Mouse (Mus musculus) hindbrain, embryonic 15.5 days (tissue): ENCODE measurements around the gene Pld4. TPM values are rescaled to one million over a fixed set of nuclear protein-coding genes. Genes with fewer than 3 reads are reported as not detected.

Experiments used
- ATAC-seq: fragments of 200-750 bp; cut with Nextera tagmentation; 2 replicates; pipeline ENCODE4 v1.8.0; 2017; ENCODE audit warnings: low read depth, moderate number of reproducible peaks, moderate TSS enrichment; ENCODE audit not compliant: low FRiP score
- H3K27ac ChIP-seq: fragments of 300-500 bp; sonication (generic); replicated peaks from 2 replicates; pipeline ENCODE4 v1.5.1; 2015; ENCODE audit warnings: mild to moderate bottlenecking, inconsistent platforms
- H3K27me3 ChIP-seq: fragments of 300-500 bp; sonication (generic); 2 replicates; pipeline ENCODE4 v1.6.1; 2015; ENCODE audit warnings: control low read depth, inconsistent platforms
- H3K36me3 ChIP-seq: fragments of 300-500 bp; sonication (generic); 2 replicates; pipeline ENCODE4 v1.6.1; 2015; ENCODE audit warnings: control low read depth, inconsistent platforms
- H3K4me1 ChIP-seq: fragments of 300-500 bp; sonication (generic); replicated peaks from 2 replicates; pipeline ENCODE4 v1.6.1; 2015; ENCODE audit warnings: control low read depth, inconsistent platforms
- H3K4me2 ChIP-seq: fragments of 300-500 bp; sonication (generic); 2 replicates; pipeline ENCODE4 v1.6.1; 2015; ENCODE audit warnings: moderate library complexity, mild to moderate bottlenecking, inconsistent platforms
- H3K4me3 ChIP-seq: fragments of 300-500 bp; sonication (generic); 2 replicates; pipeline ENCODE4 v1.5.1; 2015; ENCODE audit warnings: mild to moderate bottlenecking, inconsistent platforms
- H3K9ac ChIP-seq: fragments of 300-500 bp; sonication (generic); 2 replicates; pipeline ENCODE4 v1.6.1; 2015; ENCODE audit warnings: inconsistent platforms
- H3K9me3 ChIP-seq: fragments of 300-500 bp; sonication (generic); 2 replicates; pipeline ENCODE4 v1.6.1; 2016; ENCODE audit warnings: control low read depth, inconsistent platforms
- WGBS: fragments of 180-500 bp; shearing (Covaris S2); methylation state at CpG from one replicate; pipeline ENCODE4 v1.1.7; 2015; 5-methylcytosine and 5-hydroxymethylcytosine counted together
- polyA plus RNA-seq: library from polyadenylated mRNA; unstranded; fragments of >200 nt; fragmentation: Nextera tagmentation; extraction: Ambion mirVana; gene quantifications from 2 replicates; pipeline ENCODE4 v1.2.1, GENCODE M21; 2015

Pld4 gene
- polyA plus RNA-seq, 1 experiment from 2014 or later: 6.3 TPM

DNA sequence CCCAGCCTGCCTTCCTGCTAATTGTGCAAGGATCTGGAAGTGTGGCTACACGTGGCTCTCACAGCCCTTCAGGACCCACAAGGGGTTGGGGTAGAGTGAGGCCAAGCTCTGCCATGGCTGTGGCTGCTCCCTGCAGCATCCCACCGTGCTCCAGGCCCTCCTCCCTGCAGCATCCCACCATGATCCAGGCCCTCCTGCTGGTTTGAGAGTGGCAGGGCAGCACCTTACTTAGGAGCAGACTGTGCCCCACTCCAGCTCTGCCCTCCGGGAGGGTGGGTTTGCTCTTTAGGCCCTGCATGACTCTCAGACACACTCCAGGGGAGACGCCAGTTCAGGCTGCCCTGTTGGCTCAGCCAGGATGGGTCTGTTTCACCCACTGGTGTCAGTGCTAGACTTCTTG, 9.9 kb downstream of the Pld4 start:
- Histone ChIP-seq H3K9ac (no peak overlapping the region), H3K4me2 (no peak overlapping the region), H3K27me3 (no peaks in the 10 kb centered on the region), H3K4me1 (no peaks in the 10 kb centered on the region), H3K9me3 (no peaks in the 10 kb centered on the region), H3K4me3 (no peak overlapping the region), H3K36me3 (no peaks in the 10 kb centered on the region), H3K27ac (no peak overlapping the region)
- ATAC-seq: no peak
- 75% methylated on average over 4 of the region's 4 CpGs for WGBS

- WGBS: 88% methylated on average over 14 of the region's 14 CpGs
- ATAC-seq: no peak
- no peak overlapping the region for H3K4me2 ChIP-seq
- H3K4me1 ChIP-seq: no peaks in the 10 kb centered on the region
- no peak overlapping the region for H3K27ac ChIP-seq
- H3K27me3 ChIP-seq: no peaks in the 10 kb centered on the region
- H3K9me3 ChIP-seq: no peaks in the 10 kb centered on the region
- no peaks in the 10 kb centered on the region for H3K36me3 ChIP-seq
- H3K4me3 ChIP-seq: no peak overlapping the region
- H3K9ac ChIP-seq: no peak overlapping the region
Measured at GRCm38 (mm10) chr12:112772306-112772705, 11.9 kb downstream of the Pld4 start.

- ATAC-seq: no peak
- Histone ChIP-seq H3K27me3 (no peaks in the 10 kb centered on the region), H3K9ac (no peak overlapping the region), H3K4me3 (no peak overlapping the region), H3K36me3 (no peaks in the 10 kb centered on the region), H3K27ac (no peak overlapping the region), H3K4me2 (no peak overlapping the region), H3K9me3 (no peaks in the 10 kb centered on the region), H3K4me1 (no peaks in the 10 kb centered on the region)
- 51% methylated on average over 9 of the region's 9 CpGs for WGBS
Measured at GRCm38 (mm10) chr12:112773366-112773765, 12.9 kb downstream of the Pld4 start.

DNA sequence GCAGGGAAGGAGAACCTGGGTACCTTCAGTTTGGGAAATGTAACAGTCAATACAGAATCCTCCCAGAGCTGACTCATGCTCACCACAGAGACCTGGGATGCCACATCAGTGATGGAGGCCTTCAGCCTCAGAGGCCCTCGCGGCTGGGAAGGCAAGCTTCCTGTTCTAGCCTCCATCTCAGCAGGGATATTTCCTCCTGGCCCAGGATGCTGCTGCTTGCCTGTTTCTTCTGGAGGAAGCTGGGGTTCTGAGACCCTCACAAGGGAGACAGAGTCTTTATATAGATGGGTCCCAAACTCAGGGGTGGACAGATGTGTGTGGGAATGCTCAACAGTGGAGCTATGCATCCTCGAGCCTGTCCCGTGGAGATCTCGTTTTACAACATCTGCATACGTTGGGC, 13.6 kb downstream of the Pld4 start:
- ATAC-seq: no peak
- Histone ChIP-seq H3K9me3 (no peaks in the 10 kb centered on the region), H3K4me2 (no peak overlapping the region), H3K4me3 (no peak overlapping the region), H3K4me1 (no peaks in the 10 kb centered on the region), H3K36me3 (no peaks in the 10 kb centered on the region), H3K27ac (no peak overlapping the region), H3K9ac (no peak overlapping the region), H3K27me3 (no peaks in the 10 kb centered on the region)
- 84% methylated on average over 6 of the region's 6 CpGs for WGBS

DNA sequence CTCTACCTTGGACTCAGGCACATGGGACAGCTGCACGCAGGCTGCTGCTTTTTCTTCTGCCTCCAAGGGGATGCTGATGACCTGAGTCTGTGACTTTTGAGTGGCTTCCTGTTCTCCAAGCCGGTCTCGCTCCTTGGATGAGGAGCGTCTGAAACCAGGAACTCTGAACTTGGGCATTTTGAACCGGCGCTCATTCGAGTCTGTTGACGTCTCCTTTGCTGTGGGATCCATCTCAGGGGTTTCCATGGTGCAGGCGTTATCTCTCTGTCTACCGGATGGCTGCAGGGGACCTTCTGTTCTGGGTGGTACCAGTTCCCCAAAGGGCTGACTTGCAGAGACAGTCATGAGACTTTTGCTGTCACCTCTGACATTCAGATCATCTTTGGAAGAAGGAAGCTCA, 14.0 kb downstream of the Pld4 start:
- WGBS: 96% methylated on average over 10 of the region's 10 CpGs
- H3K27ac ChIP-seq: no peak overlapping the region
- H3K4me2 ChIP-seq: no peak overlapping the region
- H3K36me3 ChIP-seq: no peaks in the 10 kb centered on the region
- no peak overlapping the region for H3K4me3 ChIP-seq
- no peaks in the 10 kb centered on the region for H3K27me3 ChIP-seq
- H3K9me3 ChIP-seq: no peaks in the 10 kb centered on the region
- H3K9ac ChIP-seq: no peak overlapping the region
- ATAC-seq: no peak
- no peaks in the 10 kb centered on the region for H3K4me1 ChIP-seq

DNA sequence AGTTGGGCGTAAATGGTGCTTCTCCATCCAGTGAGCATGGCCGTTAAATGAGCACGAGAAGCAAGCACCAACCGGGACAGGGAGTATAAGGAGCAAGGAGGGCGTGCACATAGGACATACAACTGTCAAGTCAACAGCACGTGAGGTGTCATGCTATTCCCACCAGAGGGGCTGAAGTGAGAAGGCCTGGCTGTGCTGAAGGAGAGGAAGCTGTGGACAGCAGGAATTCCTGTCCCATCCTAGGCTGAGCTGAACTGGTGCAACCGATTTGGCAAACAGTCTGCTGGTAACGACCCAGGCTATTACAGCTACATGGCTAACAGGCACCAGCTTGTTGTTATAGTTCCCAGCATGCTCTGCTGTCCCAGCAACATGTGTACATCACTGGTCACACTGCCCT, 30.6 kb downstream of the Pld4 start:
- no peak for ATAC-seq
- WGBS: 78% methylated on average over 8 of the region's 8 CpGs
- Histone ChIP-seq H3K9me3 (no peaks in the 10 kb centered on the region), H3K9ac (no peak overlapping the region), H3K4me3 (no peak overlapping the region), H3K36me3 (no peaks in the 10 kb centered on the region), H3K27ac (no peak overlapping the region), H3K4me1 (peaks cover 6% of the 10 kb centered on the region; the same call in 1 of the 2 replicates), H3K27me3 (no peaks in the 10 kb centered on the region), H3K4me2 (no peak overlapping the region)

GRCm38 (mm10) chr12:112793601-112794355, 33.3 kb downstream of the Pld4 start:
- H3K36me3 ChIP-seq: no peaks in the 10 kb centered on the region
- H3K9me3 ChIP-seq: no peaks in the 10 kb centered on the region
- no peak overlapping the region for H3K9ac ChIP-seq
- H3K4me1 ChIP-seq: peaks cover 16% of the 10 kb centered on the region
- no peak overlapping the region for H3K4me2 ChIP-seq
- H3K27ac ChIP-seq: no peak overlapping the region
- no peak for ATAC-seq
- H3K4me3 ChIP-seq: no peak overlapping the region
- 77% methylated on average over 13 of the region's 13 CpGs for WGBS
- H3K27me3 ChIP-seq: no peaks in the 10 kb centered on the region

DNA sequence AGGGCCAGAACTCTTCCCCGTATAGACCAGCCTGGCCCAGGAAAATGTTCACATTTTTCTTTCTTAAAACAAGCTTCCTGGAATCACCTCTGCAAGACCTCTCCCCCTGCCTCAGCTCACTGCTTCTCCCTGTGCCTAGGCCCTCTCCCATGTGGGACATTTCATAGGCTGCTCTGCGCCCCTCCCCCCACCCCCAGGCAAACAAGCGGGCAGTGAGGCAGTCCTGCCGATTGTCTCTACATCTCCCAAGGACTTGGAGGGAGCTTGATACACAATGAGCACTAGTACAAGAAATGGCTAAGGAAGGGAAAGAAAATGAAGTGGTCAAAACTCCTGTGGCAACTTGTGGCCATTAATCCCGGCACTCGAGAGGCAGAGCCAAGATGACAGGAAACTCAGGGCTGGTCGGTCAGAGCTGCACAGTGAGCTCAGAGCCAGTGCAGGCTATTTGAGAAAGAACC, 33.9 kb downstream of the Pld4 start:
- no peaks in the 10 kb centered on the region for H3K27me3 ChIP-seq
- 32% methylated on average over 7 of the region's 7 CpGs for WGBS
- no peaks in the 10 kb centered on the region for H3K36me3 ChIP-seq
- no peak overlapping the region for H3K9ac ChIP-seq
- H3K4me1 ChIP-seq: peaks cover 16% of the 10 kb centered on the region
- H3K4me2 ChIP-seq: no peak overlapping the region
- ATAC-seq: no peak
- no peak overlapping the region for H3K4me3 ChIP-seq
- no peak overlapping the region for H3K27ac ChIP-seq
- H3K9me3 ChIP-seq: no peaks in the 10 kb centered on the region

DNA sequence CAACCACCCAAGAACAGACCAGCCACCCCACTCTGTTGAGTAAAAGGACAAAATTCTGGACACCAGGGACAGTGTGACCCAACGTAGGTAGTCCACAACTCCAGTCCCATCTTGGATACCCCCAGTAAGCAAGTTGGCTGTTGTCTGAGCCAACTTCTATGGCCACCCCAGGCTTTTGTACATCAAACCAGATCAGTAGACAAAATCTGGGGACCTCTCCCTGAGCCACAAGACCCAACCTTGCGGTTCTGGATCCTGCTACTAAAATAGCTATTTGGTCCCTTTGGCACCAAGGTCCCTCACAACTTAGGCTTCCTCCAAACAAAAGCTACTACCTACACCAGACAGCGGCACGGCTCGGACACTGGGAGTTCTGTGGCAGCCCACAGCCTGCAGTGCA, 34.5 kb downstream of the Pld4 start:
- Histone ChIP-seq H3K27ac (no peak overlapping the region), H3K4me3 (no peak overlapping the region), H3K36me3 (no peaks in the 10 kb centered on the region), H3K9me3 (no peaks in the 10 kb centered on the region), H3K4me2 (no peak overlapping the region), H3K4me1 (peaks cover 16% of the 10 kb centered on the region), H3K9ac (no peak overlapping the region), H3K27me3 (no peaks in the 10 kb centered on the region)
- 91% methylated on average over 5 of the region's 5 CpGs for WGBS
- no peak for ATAC-seq

DNA sequence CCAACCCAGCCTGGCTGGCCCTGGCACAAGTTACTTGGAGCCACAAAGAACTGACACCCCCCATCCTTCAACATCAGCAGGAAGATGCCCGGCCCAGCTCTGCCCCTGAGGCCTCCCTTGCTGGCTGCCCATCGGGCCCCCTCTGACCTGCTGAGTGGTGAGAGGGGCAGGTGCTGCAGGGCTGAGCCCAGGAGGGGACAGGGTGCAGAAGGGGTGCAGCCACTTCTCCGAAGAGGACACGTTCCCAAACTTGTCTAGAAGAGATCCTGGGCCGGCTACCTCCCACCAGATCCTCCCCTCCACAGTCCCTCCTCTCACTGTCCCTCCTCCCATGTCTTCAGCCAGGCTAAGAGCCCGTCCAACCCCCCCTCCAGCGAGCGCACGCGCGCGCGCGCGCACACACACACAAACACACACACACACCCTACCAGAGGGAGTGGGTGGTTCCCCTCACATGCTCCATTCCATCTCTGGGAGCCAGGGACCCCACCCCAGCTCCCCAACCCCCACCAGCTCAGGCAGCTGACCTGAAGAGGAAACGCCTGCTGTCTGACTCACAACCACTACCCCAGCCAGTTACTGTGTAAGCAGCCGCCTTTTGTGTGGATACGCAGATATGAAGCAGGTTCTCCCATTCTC, 35.1 kb downstream of the Pld4 start:
- ATAC-seq: no peak
- 69% methylated on average over 18 of the region's 18 CpGs for WGBS

DNA sequence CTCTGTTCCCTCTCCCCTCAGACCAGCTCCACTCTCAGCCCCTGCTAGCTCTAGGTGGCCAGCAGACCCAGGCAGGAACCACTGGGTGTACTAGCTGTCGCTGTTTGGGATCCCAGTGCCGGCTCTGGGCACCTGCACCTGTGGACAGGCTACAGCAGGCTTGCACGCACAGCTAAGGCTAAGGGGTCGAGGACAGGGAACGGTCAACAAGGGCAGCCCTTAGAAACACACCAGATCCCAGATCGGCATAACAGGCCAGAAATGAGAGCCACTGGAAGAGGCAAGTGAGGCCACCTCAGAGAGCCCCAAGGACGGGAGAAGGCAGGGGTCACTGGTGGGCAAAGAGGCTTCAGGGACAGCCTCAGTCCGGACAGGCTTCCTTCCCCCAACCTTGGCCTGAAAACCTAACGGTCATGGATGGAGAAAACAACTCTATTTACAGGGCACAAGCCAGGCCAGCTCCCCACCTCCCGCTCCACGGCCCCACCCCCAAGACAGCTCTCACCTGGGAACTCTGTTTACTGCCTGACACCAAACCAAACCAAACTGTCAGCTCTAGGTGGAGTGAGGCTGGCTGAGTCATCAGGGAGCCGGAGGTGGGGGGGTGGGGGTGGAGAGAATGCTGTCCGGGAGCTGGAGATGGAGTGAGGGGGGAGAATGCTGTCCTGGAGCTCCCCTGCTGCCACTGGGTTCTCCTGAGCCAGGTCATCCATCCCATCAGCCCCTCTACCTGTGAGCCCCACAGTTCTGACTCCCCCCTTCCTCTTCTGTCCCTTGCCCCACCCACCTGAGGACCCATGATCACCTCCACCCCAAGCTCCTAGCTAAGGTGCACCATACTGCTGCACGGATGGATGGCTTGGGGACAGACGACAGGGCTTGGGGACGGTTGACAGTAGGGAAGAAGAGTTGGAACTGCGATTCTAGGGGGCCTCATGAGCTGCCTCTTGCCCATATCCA, 36.4 kb downstream of the Pld4 start:
- Histone ChIP-seq H3K27me3 (peaks cover 14% of the 10 kb centered on the region; the same call in 1 of the 2 replicates), H3K9me3 (no peaks in the 10 kb centered on the region), H3K4me1 (peaks cover 21% of the 10 kb centered on the region), H3K27ac (no peak overlapping the region), H3K36me3 (no peaks in the 10 kb centered on the region), H3K4me3 (no peak overlapping the region), H3K4me2 (no peak overlapping the region), H3K9ac (no peak overlapping the region)
- ATAC-seq: no peak
- WGBS: 61% methylated on average over 17 of the region's 17 CpGs

More for the DNA sequence above, 35.1 kb downstream of the Pld4 start:
- Histone ChIP-seq H3K4me2 (no peak overlapping the region), H3K27me3 (peaks cover 4% of the 10 kb centered on the region; the same call in 1 of the 2 replicates), H3K9me3 (no peaks in the 10 kb centered on the region), H3K4me1 (peaks cover 16% of the 10 kb centered on the region), H3K36me3 (no peaks in the 10 kb centered on the region), H3K4me3 (no peak overlapping the region), H3K9ac (no peak overlapping the region), H3K27ac (no peak overlapping the region)
